Mouse (Mus musculus) urinary bladder, postnatal 10 days (tissue): ENCODE measurements at regions not wholly inside any gene's neighbourhood (a gene's known extent, or its start where the extent isn't known, plus 50 kb on each side); places are given as distances from the start of the nearest gene placed in this dataset.
A peak's percentile ranks its signal among the peaks of the same experiment; 100 is the strongest.

ENCODE experiments used
- DNase-seq: peaks from one replicate; pipeline ENCODE4 v3.0.0; 2022; ENCODE audit warnings: low spot score

- DNase-seq: no peak
Measured at GRCm38 (mm10) chr7:34587239-34587638, 69.3 kb downstream of the Kctd15 start.

- DNase-seq: no peak
Measured at GRCm38 (mm10) chr7:34585312-34585865, 71.1 kb downstream of the Kctd15 start.

- DNase-seq: no peak
Measured at GRCm38 (mm10) chr7:34584870-34585269, 71.7 kb downstream of the Kctd15 start.

- no peak for DNase-seq
Measured at GRCm38 (mm10) chr7:34580866-34581265, 75.7 kb downstream of the Kctd15 start.

GRCm38 (mm10) chr7:34571295-34571694, 85.2 kb downstream of the Kctd15 start:
- DNase-seq: no peak

- DNase-seq: peak; percentile 32
Measured at GRCm38 (mm10) chr7:34570114-34571065, 86.1 kb downstream of the Kctd15 start.

- no peak for DNase-seq
Measured at GRCm38 (mm10) chr7:34569747-34570113, 86.8 kb downstream of the Kctd15 start.

GRCm38 (mm10) chr7:34567575-34567974, 89.0 kb downstream of the Kctd15 start:
- no peak for DNase-seq

- DNase-seq: no peak
Measured at GRCm38 (mm10) chr7:34562160-34562559, 94.4 kb downstream of the Kctd15 start.

GRCm38 (mm10) chr7:34558615-34559343, 97.8 kb downstream of the Kctd15 start:
- no peak for DNase-seq

GRCm38 (mm10) chr7:34555196-34555595, 101.3 kb downstream of the Kctd15 start:
- no peak for DNase-seq

- no peak for DNase-seq
Measured at GRCm38 (mm10) chr7:34546609-34547316, 109.8 kb downstream of the Kctd15 start.

- DNase-seq: no peak
Measured at GRCm38 (mm10) chr7:34545906-34546305, 110.6 kb downstream of the Kctd15 start.

GRCm38 (mm10) chr7:34541906-34542305, 114.6 kb downstream of the Kctd15 start:
- no peak for DNase-seq

- no peak for DNase-seq
Measured at GRCm38 (mm10) chr7:34541000-34541399, 115.5 kb downstream of the Kctd15 start.

- DNase-seq: no peak
Measured at GRCm38 (mm10) chr7:34539856-34540255, 116.7 kb downstream of the Kctd15 start.

- DNase-seq: no peak
Measured at GRCm38 (mm10) chr7:34538310-34539055, 118.0 kb downstream of the Kctd15 start.

- DNase-seq: no peak
Measured at GRCm38 (mm10) chr7:34537122-34537521, 119.4 kb downstream of the Kctd15 start.

GRCm38 (mm10) chr7:34534241-34534640, 122.3 kb downstream of the Kctd15 start:
- no peak for DNase-seq

- no peak for DNase-seq
Measured at GRCm38 (mm10) chr7:34531639-34532038, 124.9 kb downstream of the Kctd15 start.

GRCm38 (mm10) chr7:34507858-34508257, 114.7 kb upstream of the Lsm14a start:
- DNase-seq: no peak
